Mouse (Mus musculus): ENCODE measurements around the gene Aldh3a1. TPM values are rescaled to one million over a fixed set of nuclear protein-coding genes. Genes with fewer than 3 reads are reported as not detected.
A peak's percentile ranks its signal among the peaks of the same experiment; 100 is the strongest.
"Not testable (repeated sequence)": the region's sequence is repeated elsewhere in the genome, so short reads cannot be mapped to it uniquely, and the experiment has no call there.

Aldh3a1 gene
- polyA plus RNA-seq, 1 experiment from 2014 or later = 1.5 TPM

GRCm38 (mm10) chr11:61174821-61175658 lies 32.3 kb upstream of the Aldh3a1 start, which contains the start of gene Usp22:
Usp22 (minus strand) TSS chr11:61175055.
- no peaks in the 10 kb centered on the region for H3K9me3 ChIP-seq
- H3K4me3 ChIP-seq = peak within 1 kb of the TSS; percentile 100
- no peaks in the 10 kb centered on the region for H3K36me3 ChIP-seq
- WGBS = under 1% methylated on average over 68 of the region's 69 CpGs
- H3K4me2 ChIP-seq = peak within 1 kb of the TSS; percentile 52
- no peaks in the 10 kb centered on the region for H3K27me3 ChIP-seq
- H3K9ac ChIP-seq = peak within 1 kb of the TSS; percentile 100
- peak within 1 kb of the TSS; percentile 98 for H3K27ac ChIP-seq
- H3K4me1 ChIP-seq = peaks cover 23% of the 10 kb centered on the region
- ATAC-seq (ENCODE audit: insufficient number of reproducible peaks, low FRiP score, low TSS enrichment, low read depth) = peak; percentile 98

GRCm38 (mm10) chr11:61175778-61176177 lies 31.6 kb upstream of the Aldh3a1 start:
- H3K9ac ChIP-seq = no peak overlapping the region
- peaks cover 23% of the 10 kb centered on the region for H3K4me1 ChIP-seq
- no peak for ATAC-seq (ENCODE audit: insufficient number of reproducible peaks, low FRiP score, low TSS enrichment, low read depth)
- H3K27me3 ChIP-seq = no peaks in the 10 kb centered on the region
- peak overlapping the region; percentile 100; the same call in 1 of the 2 replicates for H3K4me3 ChIP-seq
- no peaks in the 10 kb centered on the region for H3K36me3 ChIP-seq
- H3K4me2 ChIP-seq = no peak overlapping the region; the same call in 1 of the 2 replicates
- H3K9me3 ChIP-seq = no peaks in the 10 kb centered on the region
- H3K27ac ChIP-seq = peak overlapping the region; percentile 0; the same call in 1 of the 2 replicates
- WGBS = 74% methylated on average over 5 of the region's 5 CpGs

- Histone ChIP-seq H3K4me3 (no peak overlapping the region), H3K9ac (no peak overlapping the region), H3K36me3 (no peaks in the 10 kb centered on the region), H3K9me3 (no peaks in the 10 kb centered on the region), H3K27ac (no peak overlapping the region), H3K27me3 (no peaks in the 10 kb centered on the region), H3K4me2 (no peak overlapping the region), H3K4me1 (peaks cover 25% of the 10 kb centered on the region)
- 81% methylated on average over 1 of the region's 1 CpGs for WGBS
- ATAC-seq (ENCODE audit: insufficient number of reproducible peaks, low FRiP score, low TSS enrichment, low read depth) = no peak
Measured at GRCm38 (mm10) chr11:61176321-61176720, 31.0 kb upstream of the Aldh3a1 start.

GRCm38 (mm10) chr11:61180361-61180760 lies 27.0 kb upstream of the Aldh3a1 start:
- 31% methylated on average over 3 of the region's 3 CpGs for whole genome bisulfite sequencing
- H3K4me1 ChIP-seq = peaks cover 6% of the 10 kb centered on the region
- no peak overlapping the region for H3K4me3 ChIP-seq
- H3K36me3 ChIP-seq = no peaks in the 10 kb centered on the region
- 0 out of 2 replicates have a peak overlapping the region, but pooled peaks have one; percentile 7 for H3K4me2 ChIP-seq
- no peak overlapping the region for H3K9ac ChIP-seq
- no peaks in the 10 kb centered on the region for H3K27me3 ChIP-seq
- no peaks in the 10 kb centered on the region for H3K9me3 ChIP-seq
- ATAC-seq (ENCODE audit: insufficient number of reproducible peaks, low FRiP score, low TSS enrichment, low read depth) = no peak
- peak overlapping the region; percentile 73 for H3K27ac ChIP-seq

- Histone ChIP-seq H3K36me3 (no peaks in the 10 kb centered on the region), H3K27ac (no peak overlapping the region), H3K4me3 (no peak overlapping the region), H3K9ac (no peak overlapping the region), H3K27me3 (no peaks in the 10 kb centered on the region), H3K9me3 (no peaks in the 10 kb centered on the region), H3K4me2 (no peak overlapping the region), H3K4me1 (peaks cover 6% of the 10 kb centered on the region)
- no peak for ATAC-seq (ENCODE audit: insufficient number of reproducible peaks, low FRiP score, low TSS enrichment, low read depth)
Measured at GRCm38 (mm10) chr11:61181624-61182023, 25.7 kb upstream of the Aldh3a1 start.

- 53% methylated on average over 1 of the region's 1 CpGs for WGBS
- H3K27ac ChIP-seq = peak overlapping the region; percentile 57; the same call in 1 of the 2 replicates
- ATAC-seq (ENCODE audit: insufficient number of reproducible peaks, low FRiP score, low TSS enrichment, low read depth) = no peak
Measured at GRCm38 (mm10) chr11:61183820-61184219, 23.5 kb upstream of the Aldh3a1 start.

GRCm38 (mm10) chr11:61190776-61191175 lies 16.6 kb upstream of the Aldh3a1 start:
- no peak overlapping the region for H3K9ac ChIP-seq
- H3K36me3 ChIP-seq = no peaks in the 10 kb centered on the region
- H3K4me2 ChIP-seq = no peak overlapping the region
- no peak overlapping the region for H3K4me3 ChIP-seq
- peaks cover 13% of the 10 kb centered on the region; the same call in 1 of the 2 replicates for H3K27me3 ChIP-seq
- H3K27ac ChIP-seq = no peak overlapping the region
- ATAC-seq (ENCODE audit: insufficient number of reproducible peaks, low FRiP score, low TSS enrichment, low read depth) = no peak
- WGBS = 66% methylated on average over 2 of the region's 2 CpGs
- H3K4me1 ChIP-seq = no peaks in the 10 kb centered on the region
- H3K9me3 ChIP-seq = no peaks in the 10 kb centered on the region

More at GRCm38 (mm10) chr11:61183820-61184219, 23.5 kb upstream of the Aldh3a1 start:
- Histone ChIP-seq H3K27me3 (no peaks in the 10 kb centered on the region), H3K4me1 (peaks cover 6% of the 10 kb centered on the region), H3K4me2 (no peak overlapping the region), H3K9ac (no peak overlapping the region), H3K4me3 (no peak overlapping the region), H3K36me3 (no peaks in the 10 kb centered on the region), H3K9me3 (no peaks in the 10 kb centered on the region)

GRCm38 (mm10) chr11:61192123-61192522 lies 15.2 kb upstream of the Aldh3a1 start:
- 85% methylated on average over 8 of the region's 10 CpGs for WGBS
- H3K9ac ChIP-seq; H3K4me3 ChIP-seq; H3K4me1 ChIP-seq; H3K27ac ChIP-seq; H3K9me3 ChIP-seq; H3K36me3 ChIP-seq; H3K4me2 ChIP-seq; ATAC-seq (ENCODE audit: insufficient number of reproducible peaks, low FRiP score, low TSS enrichment, low read depth): not testable (repeated sequence)
- H3K27me3 ChIP-seq = peaks cover 13% of the 10 kb centered on the region; the same call in 1 of the 2 replicates

- no peak for ATAC-seq (ENCODE audit: insufficient number of reproducible peaks, low FRiP score, low TSS enrichment, low read depth)
- Histone ChIP-seq H3K4me3 (no peak overlapping the region), H3K27ac (no peak overlapping the region), H3K4me2 (no peak overlapping the region), H3K9me3 (no peaks in the 10 kb centered on the region), H3K9ac (no peak overlapping the region), H3K36me3 (no peaks in the 10 kb centered on the region), H3K4me1 (peaks cover 4% of the 10 kb centered on the region; the same call in 1 of the 2 replicates), H3K27me3 (peaks cover 13% of the 10 kb centered on the region; the same call in 1 of the 2 replicates)
- WGBS = 90% methylated on average over 2 of the region's 2 CpGs
Measured at GRCm38 (mm10) chr11:61192779-61193178, 14.6 kb upstream of the Aldh3a1 start.

GRCm38 (mm10) chr11:61193392-61193791 lies 13.9 kb upstream of the Aldh3a1 start:
- Histone ChIP-seq H3K4me1 (peaks cover 8% of the 10 kb centered on the region), H3K9ac (no peak overlapping the region), H3K36me3 (no peaks in the 10 kb centered on the region), H3K9me3 (no peaks in the 10 kb centered on the region), H3K27me3 (peaks cover 13% of the 10 kb centered on the region; the same call in 1 of the 2 replicates), H3K27ac (no peak overlapping the region), H3K4me2 (no peak overlapping the region), H3K4me3 (no peak overlapping the region)
- ATAC-seq (ENCODE audit: insufficient number of reproducible peaks, low FRiP score, low TSS enrichment, low read depth) = no peak; the same call in 1 of the 2 replicates
- 7% methylated on average over 9 of the region's 9 CpGs for WGBS

GRCm38 (mm10) chr11:61196616-61197353 lies 10.6 kb upstream of the Aldh3a1 start:
- no peak overlapping the region for H3K9ac ChIP-seq
- H3K27me3 ChIP-seq = peaks cover 13% of the 10 kb centered on the region; the same call in 1 of the 2 replicates
- no peaks in the 10 kb centered on the region for H3K9me3 ChIP-seq
- no peaks in the 10 kb centered on the region for H3K36me3 ChIP-seq
- peaks cover 17% of the 10 kb centered on the region for H3K4me1 ChIP-seq
- no peak overlapping the region for H3K4me2 ChIP-seq
- WGBS = 79% methylated on average over 14 of the region's 14 CpGs
- H3K27ac ChIP-seq = no peak overlapping the region
- ATAC-seq (ENCODE audit: insufficient number of reproducible peaks, low FRiP score, low TSS enrichment, low read depth) = no peak
- no peak overlapping the region for H3K4me3 ChIP-seq

GRCm38 (mm10) chr11:61197935-61198334 lies 9.4 kb upstream of the Aldh3a1 start:
- H3K27ac ChIP-seq = no peak overlapping the region
- no peaks in the 10 kb centered on the region for H3K36me3 ChIP-seq
- ATAC-seq (ENCODE audit: insufficient number of reproducible peaks, low FRiP score, low TSS enrichment, low read depth) = no peak
- no peak overlapping the region for H3K9ac ChIP-seq
- H3K4me3 ChIP-seq = no peak overlapping the region
- H3K4me1 ChIP-seq = peaks cover 17% of the 10 kb centered on the region
- no peaks in the 10 kb centered on the region for H3K9me3 ChIP-seq
- H3K4me2 ChIP-seq = no peak overlapping the region
- H3K27me3 ChIP-seq = peaks cover 13% of the 10 kb centered on the region; the same call in 1 of the 2 replicates

Measured in limb, embryonic 15.5 days (tissue).